Mouse (Mus musculus): ENCODE data around the gene P4htm.

GRCm38 (mm10) chr9:108567931-108568419 is 29.5 kb downstream of the P4htm start:
- TF ChIP-seq CTCF (IDR thresholded peaks at IDR 0.05; ENCODE audit: borderline replicate concordance, insufficient read depth, low read length) (no peak), POLR2A (IDR thresholded peaks at IDR 0.05; ENCODE audit: low read depth, low read length) (no peak)
